Mouse (Mus musculus) intestine, embryonic 14.5 days (tissue): Measurements from ENCODE around the gene Olfr1411. TPM values are rescaled to one million over a fixed set of nuclear protein-coding genes. Genes with fewer than 3 reads are reported as not detected.
A peak's percentile ranks its signal among the peaks of the same experiment; 100 is the strongest.

Experiments used
- ATAC-seq: fragments of 200-750 bp; cut with Nextera tagmentation; replicated peaks from 2 replicates; pipeline ENCODE4 v1.8.0; 2017; ENCODE audit warnings: low read depth, moderate number of reproducible peaks, moderate TSS enrichment, moderate library complexity; ENCODE audit not compliant: low FRiP score, low TSS enrichment
- DNase-seq: peaks from one replicate; pipeline ENCODE4 v3.0.0-alpha.2; 2018; ENCODE audit warnings: low spot score
- H3K27ac ChIP-seq: fragments of 300-500 bp; sonication (generic); 2 replicates; pipeline ENCODE4 v1.5.1; 2014; ENCODE audit warnings: low read depth, mild to moderate bottlenecking, control low read depth
- H3K27me3 ChIP-seq: fragments of 300-500 bp; sonication (generic); replicated peaks from 2 replicates; pipeline ENCODE4 v1.6.1; 2014; ENCODE audit warnings: low read length, control low read depth; ENCODE audit not compliant: control insufficient read depth, insufficient read depth
- H3K36me3 ChIP-seq: fragments of 300-500 bp; sonication (generic); 2 replicates; pipeline ENCODE4 v1.6.1; 2014; ENCODE audit warnings: low read length, control low read depth; ENCODE audit not compliant: control insufficient read depth, insufficient read depth
- H3K4me1 ChIP-seq: fragments of 300-500 bp; sonication (generic); replicated peaks from 2 replicates; pipeline ENCODE4 v1.6.1; 2014; ENCODE audit warnings: low read length, control low read depth, mixed read lengths; ENCODE audit not compliant: control insufficient read depth, insufficient read depth
- H3K4me2 ChIP-seq: fragments of 300-500 bp; sonication (generic); 2 replicates; pipeline ENCODE4 v1.6.1; 2014; ENCODE audit warnings: low read length
- H3K4me3 ChIP-seq: fragments of 300-500 bp; sonication (generic); 2 replicates; pipeline ENCODE4 v1.5.1; 2014; ENCODE audit warnings: low read depth, low read length, control low read depth, mixed read lengths
- H3K9ac ChIP-seq: fragments of 300-500 bp; sonication (generic); 2 replicates; pipeline ENCODE4 v1.6.1; 2014; ENCODE audit warnings: mild to moderate bottlenecking, low read length
- H3K9me3 ChIP-seq: fragments of 300-500 bp; sonication (generic); 2 replicates; pipeline ENCODE4 v1.6.1; 2016; ENCODE audit warnings: low read length, control low read depth; ENCODE audit not compliant: control insufficient read depth
- WGBS: fragments of 180-500 bp; shearing (Covaris S2); extraction: QIAGEN DNeasy Blood & Tissue Kit; methylation state at CpG from one replicate; pipeline ENCODE4 v1.1.7; 2014; 5-methylcytosine and 5-hydroxymethylcytosine counted together
- polyA plus RNA-seq: library from polyadenylated mRNA; unstranded; fragments of >200 nt; fragmentation: Nextera tagmentation; extraction: Ambion mirVana; gene quantifications from 2 replicates; pipeline ENCODE4 v1.2.1, GENCODE M21; 2014

Gene Olfr1411
- polyA plus RNA-seq, 1 experiment from 2014 or later = not detected

DNA sequence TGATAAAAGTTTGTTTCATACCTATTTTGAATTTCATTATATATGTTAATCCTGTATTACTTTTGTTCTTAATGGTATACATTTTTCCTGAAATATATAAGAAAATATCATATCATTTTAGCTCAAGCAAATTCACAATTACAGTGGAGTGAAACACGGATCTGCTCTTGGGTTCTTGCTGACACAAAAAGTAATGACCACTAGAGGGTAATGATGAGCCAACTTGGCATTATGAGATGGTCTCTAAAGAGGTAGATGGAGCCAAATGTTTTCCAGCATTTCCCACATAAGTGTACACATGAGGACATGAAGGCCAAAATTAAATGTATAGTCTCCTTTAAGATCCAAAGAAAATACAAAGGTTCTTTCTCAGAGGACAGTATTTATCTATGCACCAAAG is 20.3 kb downstream of the Olfr1411 start:
- no peaks in the 10 kb centered on the region for H3K4me1 ChIP-seq
- H3K4me2 ChIP-seq = no peak overlapping the region
- H3K4me3 ChIP-seq = no peak overlapping the region
- H3K27ac ChIP-seq = no peak overlapping the region
- no peak overlapping the region for H3K9ac ChIP-seq
- DNase-seq = no peak
- H3K36me3 ChIP-seq = no peaks in the 10 kb centered on the region
- no peak for ATAC-seq
- 18% methylated on average over 1 of the region's 1 CpGs for WGBS
- no peaks in the 10 kb centered on the region for H3K9me3 ChIP-seq
- H3K27me3 ChIP-seq = no peaks in the 10 kb centered on the region

DNA sequence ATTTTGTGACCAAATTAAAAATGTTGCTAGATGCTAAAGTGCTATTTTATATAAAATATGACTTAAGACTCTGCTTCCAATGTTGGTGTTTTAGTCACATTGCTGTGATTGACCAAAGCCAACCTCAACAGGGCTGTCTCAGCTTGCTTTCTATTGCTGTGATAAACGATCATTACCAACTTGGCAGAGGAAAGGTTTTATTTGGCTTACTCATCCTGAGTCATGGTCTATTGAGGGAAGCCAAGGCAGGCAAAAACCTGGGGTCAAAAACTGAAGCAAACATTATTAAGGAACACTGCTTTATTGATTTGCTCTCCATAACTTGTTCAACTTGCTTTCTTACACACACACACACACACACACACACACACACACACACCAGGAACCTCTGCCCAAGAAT is 21.8 kb downstream of the Olfr1411 start:
- ATAC-seq (no peak), DNase-seq (no peak)
- H3K9ac ChIP-seq = no peak overlapping the region
- no peaks in the 10 kb centered on the region for H3K27me3 ChIP-seq
- no peaks in the 10 kb centered on the region for H3K36me3 ChIP-seq
- no peaks in the 10 kb centered on the region for H3K4me1 ChIP-seq
- no peaks in the 10 kb centered on the region for H3K9me3 ChIP-seq
- no peak overlapping the region for H3K4me2 ChIP-seq
- H3K27ac ChIP-seq = no peak overlapping the region
- H3K4me3 ChIP-seq = no peak overlapping the region
- 78% methylated on average over 1 of the region's 1 CpGs for WGBS

DNA sequence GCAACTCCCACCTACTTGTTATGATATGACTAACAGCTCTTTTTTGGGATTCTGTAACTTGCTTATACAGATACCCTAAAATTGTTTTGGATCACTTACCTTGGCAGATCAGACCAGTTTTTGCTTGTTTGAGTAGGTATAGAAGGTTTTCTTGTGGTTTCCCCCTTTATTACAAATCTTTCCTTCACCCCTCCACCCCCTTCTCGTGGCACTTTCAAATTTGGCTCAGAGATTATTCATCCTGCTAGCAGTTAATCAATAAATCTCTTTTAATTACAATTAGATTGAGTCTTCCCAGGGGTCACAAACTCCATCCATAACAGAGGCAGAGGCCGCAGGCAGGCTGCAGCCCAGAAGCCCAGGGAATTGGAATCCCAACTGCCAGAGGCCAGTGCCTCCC is 23.3 kb downstream of the Olfr1411 start, which contains the start of gene Olfr12:
Gene Olfr12 (plus strand): TSS at position 301 of the 400 bp plus-strand sequence.
- H3K4me2 ChIP-seq = no peak within 1 kb of the TSS
- DNase-seq = no peak
- H3K36me3 ChIP-seq = no peaks in the 10 kb centered on the region
- H3K27me3 ChIP-seq = no peaks in the 10 kb centered on the region
- WGBS = 70% methylated on average over 2 of the region's 2 CpGs
- no peak within 1 kb of the TSS for H3K9ac ChIP-seq
- no peaks in the 10 kb centered on the region for H3K9me3 ChIP-seq
- no peak for ATAC-seq
- H3K27ac ChIP-seq = no peak within 1 kb of the TSS
- H3K4me3 ChIP-seq = no peak within 1 kb of the TSS
- H3K4me1 ChIP-seq = no peaks in the 10 kb centered on the region

DNA sequence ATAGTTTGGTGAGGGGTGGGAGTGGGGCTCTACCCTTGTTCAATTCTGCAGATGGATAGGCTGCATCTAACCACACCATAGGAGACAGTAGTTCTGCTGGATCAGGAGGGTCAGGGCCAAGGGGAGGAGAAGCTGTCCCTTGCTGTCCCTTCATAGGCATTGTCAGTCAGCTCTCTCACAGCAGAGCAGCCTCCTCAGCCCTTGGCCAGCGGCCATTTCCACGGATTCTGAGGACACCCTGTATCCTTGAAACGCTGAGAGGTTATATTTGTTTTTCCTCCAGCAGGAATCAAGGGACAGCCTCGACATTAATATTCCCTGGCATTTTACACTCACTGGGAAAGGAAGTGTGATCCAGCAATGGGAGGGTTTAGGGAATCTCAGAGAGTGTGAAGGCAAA is 24.1 kb downstream of the Olfr1411 start:
- no peaks in the 10 kb centered on the region for H3K9me3 ChIP-seq
- no peaks in the 10 kb centered on the region for H3K36me3 ChIP-seq
- H3K27ac ChIP-seq = no peak overlapping the region
- H3K4me3 ChIP-seq = no peak overlapping the region
- DNase-seq (peak; percentile 9), ATAC-seq (no peak)
- H3K9ac ChIP-seq = no peak overlapping the region
- H3K27me3 ChIP-seq = no peaks in the 10 kb centered on the region
- H3K4me2 ChIP-seq = no peak overlapping the region
- no peaks in the 10 kb centered on the region for H3K4me1 ChIP-seq
- 62% methylated on average over 4 of the region's 4 CpGs for WGBS

DNA sequence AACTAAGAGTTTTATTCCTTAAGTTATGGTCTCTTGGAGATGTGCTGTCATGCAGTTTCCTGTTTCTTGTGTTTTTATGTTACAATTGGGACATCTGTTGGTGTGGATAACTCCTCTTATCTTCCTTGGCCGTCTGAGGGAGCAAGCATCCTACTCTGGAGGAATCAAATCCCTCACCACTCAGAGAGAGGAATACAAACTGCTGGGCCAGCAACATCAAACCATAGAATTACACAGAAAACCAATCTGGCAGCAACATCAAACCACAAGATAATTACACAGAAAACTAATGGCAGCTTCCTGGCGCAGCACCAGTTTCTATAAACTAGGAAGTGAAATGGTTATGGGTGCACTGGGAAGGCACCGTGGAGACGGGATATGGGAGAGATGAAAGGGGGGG is 34.0 kb downstream of the Olfr1411 start:
- Histone ChIP-seq H3K4me1 (no peaks in the 10 kb centered on the region), H3K9ac (no peak overlapping the region), H3K36me3 (no peaks in the 10 kb centered on the region), H3K27ac (no peak overlapping the region), H3K9me3 (no peaks in the 10 kb centered on the region), H3K4me2 (no peak overlapping the region), H3K4me3 (no peak overlapping the region), H3K27me3 (no peaks in the 10 kb centered on the region)
- ATAC-seq (no peak), DNase-seq (no peak)
- WGBS = 69% methylated on average over 4 of the region's 4 CpGs

DNA sequence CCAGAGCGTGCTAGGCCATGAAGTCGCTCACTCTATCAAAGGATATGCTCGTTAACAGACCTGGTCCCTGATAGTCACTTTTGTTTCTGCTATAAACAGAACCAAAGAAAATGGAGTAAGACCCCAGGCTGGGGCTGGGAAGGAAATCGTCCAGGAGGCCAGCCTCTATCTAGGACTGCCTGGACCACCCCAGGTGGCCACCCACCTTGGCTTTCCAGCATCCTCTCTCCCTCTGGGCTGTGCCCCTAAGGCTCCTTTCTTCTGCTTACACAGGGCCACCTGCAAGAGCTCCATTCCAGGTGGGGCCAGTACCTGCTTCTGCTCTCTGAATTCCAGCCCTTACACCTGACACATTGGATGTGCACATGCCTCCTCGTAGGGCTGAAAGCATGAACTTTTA is 38.0 kb downstream of the Olfr1411 start:
- H3K4me1 ChIP-seq = no peaks in the 10 kb centered on the region
- no peak for ATAC-seq
- 82% methylated on average over 5 of the region's 5 CpGs for WGBS

DNA sequence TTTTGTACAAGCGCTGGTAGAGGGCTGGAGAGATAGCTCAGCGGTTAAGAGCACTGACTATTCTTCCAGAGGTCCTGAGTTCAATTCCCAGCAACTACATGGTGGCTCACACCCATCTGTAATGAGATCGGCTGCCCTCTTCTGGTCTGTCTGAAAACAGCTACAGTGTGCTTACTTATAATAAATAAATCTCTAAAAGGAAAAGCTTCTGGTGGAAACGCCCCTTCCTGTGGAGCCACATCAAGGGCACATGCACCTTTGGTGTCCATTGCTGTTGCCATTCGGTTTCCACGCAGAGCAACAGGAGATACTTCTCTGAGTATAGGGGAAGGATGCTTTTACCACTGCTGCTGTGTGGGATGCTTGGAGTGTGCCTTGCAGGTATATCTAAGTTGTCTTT is 38.7 kb downstream of the Olfr1411 start:
- ATAC-seq (no peak), DNase-seq (no peak)
- Histone ChIP-seq H3K27ac (no peak overlapping the region), H3K9me3 (no peaks in the 10 kb centered on the region), H3K4me1 (no peaks in the 10 kb centered on the region), H3K9ac (no peak overlapping the region), H3K36me3 (peaks cover 29% of the 10 kb centered on the region), H3K4me3 (no peak overlapping the region), H3K27me3 (no peaks in the 10 kb centered on the region), H3K4me2 (no peak overlapping the region)
- 65% methylated on average over 6 of the region's 6 CpGs for WGBS

More for the DNA sequence above, 38.0 kb downstream of the Olfr1411 start:
- Histone ChIP-seq H3K27ac (no peak overlapping the region), H3K4me2 (no peak overlapping the region), H3K4me3 (no peak overlapping the region), H3K36me3 (peaks cover 21% of the 10 kb centered on the region), H3K27me3 (no peaks in the 10 kb centered on the region), H3K9ac (no peak overlapping the region), H3K9me3 (no peaks in the 10 kb centered on the region)
- DNase-seq = no peak

DNA sequence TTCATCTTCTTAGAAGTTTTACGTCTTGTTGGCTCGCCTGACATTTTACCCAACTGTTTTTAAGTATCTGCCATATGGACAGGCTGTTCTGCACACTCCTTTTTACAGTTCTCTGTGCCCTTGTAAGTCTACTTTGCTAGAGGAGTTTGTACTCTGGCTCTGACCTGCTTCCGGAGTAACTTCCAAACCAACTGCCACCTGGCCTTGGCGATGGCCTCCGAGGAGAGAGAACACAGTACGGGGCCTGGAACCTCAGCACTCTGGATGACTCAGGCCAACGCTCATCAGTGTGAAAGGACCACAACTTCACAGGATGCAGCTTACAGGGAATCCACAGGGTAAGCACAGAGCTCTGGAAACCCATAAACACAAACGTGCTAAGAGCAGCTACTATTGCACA is 39.5 kb downstream of the Olfr1411 start:
- Histone ChIP-seq H3K27ac (no peak overlapping the region), H3K27me3 (no peaks in the 10 kb centered on the region), H3K9ac (no peak overlapping the region), H3K36me3 (peaks cover 36% of the 10 kb centered on the region), H3K4me1 (no peaks in the 10 kb centered on the region), H3K4me2 (no peak overlapping the region), H3K4me3 (no peak overlapping the region), H3K9me3 (no peaks in the 10 kb centered on the region)
- DNase-seq (no peak), ATAC-seq (no peak)
- 82% methylated on average over 8 of the region's 8 CpGs for WGBS

DNA sequence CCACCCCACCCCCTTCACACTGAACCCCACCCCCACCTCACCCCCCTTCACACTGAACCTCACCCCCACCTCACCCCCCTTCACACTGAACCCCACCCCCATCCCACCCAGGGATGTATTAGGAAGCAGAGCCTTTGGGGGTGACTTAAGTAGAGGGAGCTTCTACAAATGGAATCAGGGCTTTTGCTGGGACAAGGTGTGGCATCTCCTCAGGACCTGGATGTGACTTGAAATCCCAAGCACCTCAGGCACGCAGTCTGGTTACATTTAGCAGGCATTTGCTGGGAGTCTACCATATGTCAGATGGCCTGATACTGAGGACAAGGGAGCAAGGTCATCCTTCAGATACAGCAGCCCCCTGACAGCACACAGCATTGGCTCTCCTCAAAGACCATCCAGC is 40.4 kb downstream of the Olfr1411 start:
- no peak overlapping the region for H3K4me2 ChIP-seq
- H3K4me1 ChIP-seq = no peaks in the 10 kb centered on the region
- H3K36me3 ChIP-seq = peaks cover 36% of the 10 kb centered on the region
- DNase-seq (no peak), ATAC-seq (no peak; the same call in 1 of the 2 replicates)
- H3K9me3 ChIP-seq = no peaks in the 10 kb centered on the region
- H3K9ac ChIP-seq = no peak overlapping the region
- H3K27me3 ChIP-seq = no peaks in the 10 kb centered on the region
- WGBS = 45% methylated on average over 1 of the region's 1 CpGs
- no peak overlapping the region for H3K27ac ChIP-seq
- H3K4me3 ChIP-seq = no peak overlapping the region
